Mouse (Mus musculus): ENCODE results near the gene Tnfsf13b.

DNA sequence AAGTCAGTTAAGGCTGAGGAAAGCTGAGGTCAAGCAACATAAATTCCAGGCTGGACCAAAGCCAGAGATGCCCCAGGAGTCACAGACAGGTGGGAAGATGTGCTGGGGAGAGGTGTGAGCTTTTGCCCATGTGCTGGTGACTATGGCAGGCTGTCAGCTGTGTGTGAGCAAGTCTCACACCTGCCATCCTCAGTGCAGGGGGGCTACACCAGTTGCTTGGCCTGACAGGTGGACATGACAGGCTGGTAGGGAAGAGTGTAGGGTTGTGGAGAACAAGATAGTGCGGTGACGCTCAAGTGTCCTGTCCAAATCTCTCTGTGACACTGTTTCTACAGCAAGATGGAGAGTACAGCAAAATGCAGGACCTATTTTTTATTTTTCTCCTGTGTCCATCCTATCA is 66.1 kb downstream of the Tnfsf13b start:
- TF ChIP-seq POLR2A (IDR thresholded peaks at IDR 0.05; ENCODE audit: insufficient read depth, low read depth, low read length) (no peak), CTCF (IDR thresholded peaks at IDR 0.05; ENCODE audit: insufficient read depth, low read depth, low read length) (no peak)
